Mouse (Mus musculus): ENCODE measurements around the gene Sap30l.

GRCm38 (mm10) chr11:57767171-57767570, 34.3 kb upstream of the Sap30l start:
- TF ChIP-seq CTCF (IDR thresholded peaks at IDR 0.05; ENCODE audit: control insufficient read depth, insufficient read depth, insufficient read length) (no peak), MYOG (IDR thresholded peaks at IDR 0.05; ENCODE audit: control insufficient read depth, extremely low read depth, insufficient read length) (no peak), MAX (IDR thresholded peaks at IDR 0.05) (no peak)

Measured in C2C12 (cell line).